Mouse (Mus musculus) midbrain, postnatal 0 days (tissue): ENCODE measurements around the gene Gm21060. TPM values are rescaled to one million over a fixed set of nuclear protein-coding genes. Genes with fewer than 3 reads are reported as not detected.
"Not testable (repeated sequence)": the region's sequence is repeated elsewhere in the genome, so short reads cannot be mapped to it uniquely, and the experiment has no call there.

ENCODE experiments used
- ATAC-seq: fragments of 200-750 bp; cut with Nextera tagmentation; 2 replicates; pipeline ENCODE4 v1.8.0; 2017; ENCODE audit warnings: moderate number of reproducible peaks, mild to moderate bottlenecking, moderate TSS enrichment, moderate library complexity; ENCODE audit not compliant: low FRiP score
- DNase-seq: peaks from one replicate; pipeline ENCODE4 v3.0.0-alpha.2; 2015; ENCODE audit warnings: low spot score
- H3K27ac ChIP-seq: fragments of 300-500 bp; sonication (generic); 2 replicates; pipeline ENCODE4 v1.5.1; 2014; ENCODE audit warnings: low read depth, mild to moderate bottlenecking, low read length, mixed read lengths
- H3K27me3 ChIP-seq: fragments of 300-500 bp; sonication (generic); 2 replicates; pipeline ENCODE4 v1.6.1; 2014; ENCODE audit warnings: low read length, control low read depth, mixed read lengths; ENCODE audit not compliant: insufficient read depth
- H3K36me3 ChIP-seq: fragments of 300-500 bp; sonication (generic); 2 replicates; pipeline ENCODE4 v1.6.1; 2014; ENCODE audit warnings: low read length, control low read depth, mixed read lengths; ENCODE audit not compliant: insufficient read depth
- H3K4me1 ChIP-seq: fragments of 300-500 bp; sonication (generic); 2 replicates; pipeline ENCODE4 v1.6.1; 2014; ENCODE audit warnings: mild to moderate bottlenecking, control low read depth, antibody characterized with exemption, low read length, mixed read lengths; ENCODE audit not compliant: insufficient read depth
- H3K4me2 ChIP-seq: fragments of 300-500 bp; sonication (generic); 2 replicates; pipeline ENCODE4 v1.6.1; 2014; ENCODE audit warnings: low read depth, mild to moderate bottlenecking, low read length, mixed read lengths; ENCODE audit not compliant: poor library complexity, severe bottlenecking
- H3K4me3 ChIP-seq: fragments of 300-500 bp; sonication (generic); 2 replicates; pipeline ENCODE4 v1.5.1; 2014; ENCODE audit warnings: low read depth, mild to moderate bottlenecking, low read length, moderate library complexity
- H3K9ac ChIP-seq: fragments of 300-500 bp; sonication (generic); replicated peaks from 2 replicates; pipeline ENCODE4 v1.6.1; 2014; ENCODE audit warnings: mild to moderate bottlenecking, low read length, moderate library complexity, mixed read lengths; ENCODE audit not compliant: poor library complexity, severe bottlenecking
- H3K9me3 ChIP-seq: fragments of 300-500 bp; sonication (generic); 2 replicates; pipeline ENCODE4 v1.6.1; 2016; ENCODE audit warnings: low read length, control low read depth
- CTCF ChIP-seq: IDR thresholded peaks from 2 replicates; pipeline ENCODE4 v1.5.1; 2016; ENCODE audit warnings: antibody characterized with exemption, mild to moderate bottlenecking
- WGBS: fragments of 180-500 bp; shearing (Covaris S2); extraction: QIAGEN DNeasy Blood & Tissue Kit; methylation state at CpG from one replicate; pipeline ENCODE4 v1.1.7; 2014; 5-methylcytosine and 5-hydroxymethylcytosine counted together
- polyA plus RNA-seq: library from polyadenylated mRNA; unstranded; fragments of >200 nt; fragmentation: Nextera tagmentation; extraction: Ambion mirVana; gene quantifications from 2 replicates; pipeline ENCODE4 v1.2.1, GENCODE M21; 2015
- total RNA-seq: library from RNA; depleted of rRNA; stranded (reverse); fragments of >200 nt; gene quantifications from 2 replicates; pipeline ENCODE4 v1.2.3, GENCODE M21; 2014

Gm21060 gene
- total and polyA plus RNA-seq, 2 experiments from 2014 or later, result not detected

DNA sequence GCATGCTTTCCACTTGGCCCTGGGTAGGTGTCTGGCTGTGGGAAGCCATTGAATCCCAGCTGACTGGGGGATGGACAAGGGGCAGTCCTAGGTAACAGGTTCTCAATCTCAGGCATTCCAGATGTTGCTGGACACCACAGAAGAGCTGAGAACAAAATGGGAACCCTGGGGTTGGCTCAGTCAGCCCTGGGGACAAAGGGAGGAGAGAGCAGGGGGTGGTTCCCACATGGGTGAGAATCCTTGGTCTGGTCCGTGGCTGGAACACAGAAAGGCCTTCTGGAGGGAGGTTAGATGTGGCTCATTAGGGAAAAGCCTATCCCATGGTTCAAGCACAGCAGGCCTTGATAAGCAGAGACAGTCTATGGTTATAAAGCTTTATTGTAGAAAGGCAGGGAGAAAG is 13.3 kb downstream of the Gm21060 start:
- Histone ChIP-seq H3K9me3 (no peaks in the 10 kb centered on the region), H3K9ac (no peak overlapping the region), H3K4me3 (no peak overlapping the region), H3K27ac (no peak overlapping the region), H3K27me3 (no peaks in the 10 kb centered on the region), H3K4me1 (no peaks in the 10 kb centered on the region), H3K4me2 (no peak overlapping the region), H3K36me3 (no peaks in the 10 kb centered on the region)
- DNase-seq (no peak), ATAC-seq (no peak)
- 56% methylated on average over 1 of the region's 1 CpGs for WGBS
- no peak for TF ChIP-seq CTCF

- TF ChIP-seq CTCF, result no peak
- no peak overlapping the region for H3K4me2 ChIP-seq
- no peaks in the 10 kb centered on the region for H3K27me3 ChIP-seq
- no peaks in the 10 kb centered on the region for H3K36me3 ChIP-seq
- no peaks in the 10 kb centered on the region for H3K9me3 ChIP-seq
- no peak for ATAC-seq
- H3K9ac ChIP-seq, result no peak overlapping the region
- H3K27ac ChIP-seq, result no peak overlapping the region
- WGBS, result 90% methylated on average over 1 of the region's 1 CpGs
- H3K4me1 ChIP-seq, result no peaks in the 10 kb centered on the region
- DNase-seq, result no peak
- H3K4me3 ChIP-seq, result no peak overlapping the region
Measured at GRCm38 (mm10) chr19:61275446-61275845, 21.4 kb downstream of the Gm21060 start.

GRCm38 (mm10) chr19:61269141-61269540 is 27.7 kb downstream of the Gm21060 start:
- not testable (repeated sequence) for H3K4me1 ChIP-seq, ATAC-seq, H3K4me3 ChIP-seq, H3K9ac ChIP-seq, H3K36me3 ChIP-seq, H3K27me3 ChIP-seq, H3K9me3 ChIP-seq, DNase-seq, H3K4me2 ChIP-seq, H3K27ac ChIP-seq
- WGBS, result 37% methylated on average over 11 of the region's 11 CpGs

DNA sequence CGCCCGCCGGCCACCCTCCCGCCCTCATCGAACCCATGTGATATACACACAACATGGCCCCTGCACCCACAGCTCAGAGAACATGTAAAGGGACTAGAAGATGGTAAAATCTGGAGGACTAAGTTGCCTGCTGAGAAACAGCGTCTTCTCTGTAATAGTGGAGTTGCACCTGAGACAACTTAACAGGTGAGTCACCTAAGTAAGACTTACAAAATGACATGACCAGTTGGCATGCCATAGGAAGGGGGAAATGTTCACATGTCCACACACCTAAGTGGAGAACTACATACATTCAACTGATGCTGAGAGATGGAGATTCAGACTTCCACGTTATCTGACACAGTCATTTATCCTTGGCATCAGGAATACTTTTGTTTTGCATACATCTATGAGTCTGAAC is 29.7 kb downstream of the Gm21060 start:
- H3K9me3 ChIP-seq, result no peaks in the 10 kb centered on the region
- no peak overlapping the region for H3K9ac ChIP-seq
- no peaks in the 10 kb centered on the region for H3K36me3 ChIP-seq
- no peak overlapping the region for H3K4me3 ChIP-seq
- no peak for TF ChIP-seq CTCF
- no peak for ATAC-seq
- H3K27ac ChIP-seq, result no peak overlapping the region
- no peaks in the 10 kb centered on the region for H3K4me1 ChIP-seq
- H3K27me3 ChIP-seq, result no peaks in the 10 kb centered on the region
- H3K4me2 ChIP-seq, result no peak overlapping the region
- 18% methylated on average over 7 of the region's 7 CpGs for WGBS
- peak; percentile 0 for DNase-seq

DNA sequence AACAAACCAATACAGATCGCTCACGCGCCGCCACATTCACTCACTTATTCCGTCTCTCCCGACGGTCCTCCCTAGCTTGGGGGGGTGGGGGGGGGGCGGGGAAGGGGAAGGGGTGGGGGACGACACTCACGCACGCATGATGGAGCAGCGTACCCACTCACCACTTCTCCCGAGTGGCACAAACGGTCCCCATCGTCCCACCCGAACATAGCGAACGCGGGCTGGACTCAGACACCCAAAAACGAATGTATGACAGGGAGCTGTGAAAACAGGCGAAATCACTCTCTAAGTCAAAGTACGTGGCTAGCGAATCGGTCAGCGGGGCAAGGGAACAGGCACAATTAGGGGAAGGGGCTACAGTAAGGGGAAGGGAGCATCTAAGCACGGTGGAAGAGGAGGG is 30.2 kb downstream of the Gm21060 start:
- DNase-seq (peak; percentile 35), ATAC-seq (no peak)
- Histone ChIP-seq H3K4me3 (no peak overlapping the region), H3K27me3 (no peaks in the 10 kb centered on the region), H3K27ac (no peak overlapping the region), H3K36me3 (no peaks in the 10 kb centered on the region), H3K4me1 (no peaks in the 10 kb centered on the region), H3K9ac (no peak overlapping the region), H3K4me2 (no peak overlapping the region), H3K9me3 (no peaks in the 10 kb centered on the region)
- no peak for TF ChIP-seq CTCF
- WGBS, result 6% methylated on average over 24 of the region's 26 CpGs

DNA sequence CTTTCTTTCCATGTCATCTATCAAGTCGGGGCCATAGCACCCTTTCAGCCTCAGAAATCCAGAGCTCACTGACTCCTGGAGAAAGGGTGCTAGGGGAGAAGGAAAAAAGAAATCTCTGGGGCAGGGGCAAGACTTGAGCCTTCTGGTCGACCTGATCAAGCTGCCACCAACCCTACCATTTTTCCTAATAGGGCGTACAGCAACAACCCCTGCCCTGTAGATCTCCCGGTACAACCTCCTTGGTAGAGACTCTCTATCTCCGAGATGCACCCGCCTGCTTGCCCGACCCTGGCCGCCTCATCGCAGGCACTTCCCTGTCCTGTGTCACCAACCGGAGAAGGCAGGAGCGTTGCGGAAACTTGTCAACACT is 30.6 kb downstream of the Gm21060 start:
- no peak overlapping the region for H3K4me2 ChIP-seq
- WGBS, result 1% methylated on average over 12 of the region's 12 CpGs
- H3K9me3 ChIP-seq, result no peaks in the 10 kb centered on the region

More for the DNA sequence above, 30.6 kb downstream of the Gm21060 start:
- H3K27ac ChIP-seq, result no peak overlapping the region
- no peaks in the 10 kb centered on the region for H3K27me3 ChIP-seq
- peak; percentile 27 for DNase-seq
- ATAC-seq, result no peak
- H3K36me3 ChIP-seq, result no peaks in the 10 kb centered on the region
- no peak overlapping the region for H3K9ac ChIP-seq
- H3K4me1 ChIP-seq, result no peaks in the 10 kb centered on the region
- TF ChIP-seq CTCF, result no peak
- H3K4me3 ChIP-seq, result no peak overlapping the region
